ENCODE assay signal across 16 mouse cellular contexts in the genomic region with DNA sequence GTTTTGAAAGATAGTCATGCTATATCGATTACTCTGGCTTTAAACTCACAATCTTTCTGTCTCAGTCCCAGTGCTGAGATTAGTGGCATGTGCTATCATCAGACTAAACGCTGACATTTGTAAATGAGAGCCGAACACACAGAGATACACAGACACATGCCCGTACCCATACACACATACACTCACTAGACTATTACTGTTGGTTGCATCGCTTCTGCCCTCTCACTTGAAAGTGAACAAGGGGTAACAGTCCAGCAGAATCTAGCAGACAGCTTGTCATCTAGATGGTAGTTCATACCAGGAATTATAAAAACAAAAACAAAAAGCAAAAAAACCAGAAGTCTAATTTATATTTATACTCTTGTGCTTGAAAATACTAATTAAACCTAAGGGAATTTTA.
"Had no signal": no experiment of that assay in that cellular context is flagged by ENCODE, and none has a peak within 500 bp of the region (broad histone marks: within the 10 kb centered on the region; RNA-seq: fewer than 3 reads in every experiment).

No protein-coding gene starts in this region.

- H3K36me3 ChIP-seq: midbrain, embryonic 10.5 days; midbrain, embryonic 12.5 days; neural tube, embryonic 12.5 days had no signal

- H3K27me3 ChIP-seq: midbrain, embryonic 12.5 days; neural tube, embryonic 12.5 days had no signal

- H3K4me3 ChIP-seq: midbrain, embryonic 10.5 days; midbrain, embryonic 12.5 days; neural tube, embryonic 12.5 days had no signal

- H3K4me2 ChIP-seq: lung, embryonic 14.5 days; midbrain, embryonic 12.5 days; neural tube, embryonic 12.5 days had no signal

- DNase-seq: lung, adult 18-20 months; lung, embryonic 14.5 days; lung, postnatal 10 days; lung, postnatal 4 days; midbrain, embryonic 14.5 days; retina, postnatal 1 day; right cerebral cortex, adult 18-20 months; right cerebral cortex, postnatal 25 days; right cerebral cortex, postnatal 4 days; spleen, adult 18-20 months; thymus, adult 18-20 months; thymus, postnatal 14 days; thymus, postnatal 36 days had no signal
